Mouse (Mus musculus): ENCODE measurements around the gene Zfp708. TPM values are rescaled to one million over a fixed set of nuclear protein-coding genes. Genes with fewer than 3 reads are reported as not detected.
"Not testable (repeated sequence)": the region's sequence is repeated elsewhere in the genome, so short reads cannot be mapped to it uniquely, and the experiment has no call there.

The Zfp708 gene
- 5.3 and 5.7 TPM in 2 replicates for polyA plus RNA-seq (2015; fragmentation: Nextera tagmentation; extraction: Ambion mirVana)

DNA sequence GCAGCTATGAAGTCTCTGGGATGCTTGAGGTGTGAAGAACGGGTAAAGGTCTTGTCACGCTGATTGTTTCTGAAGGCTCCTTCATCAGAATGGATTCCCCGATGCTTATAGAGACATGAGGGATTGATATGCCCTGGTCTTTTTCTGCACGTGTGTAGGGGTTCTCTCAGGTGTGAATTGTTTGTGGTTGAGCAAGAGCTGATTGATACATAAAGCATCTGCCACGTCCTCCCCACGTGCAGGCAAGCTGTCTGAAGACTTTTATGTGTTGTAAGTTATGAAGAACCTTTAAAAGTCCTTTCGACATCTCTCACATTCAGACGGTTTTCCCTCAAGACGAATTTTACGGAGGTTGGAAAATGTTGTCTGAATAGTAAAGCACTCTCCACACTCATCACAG, at the start of gene Zfp708:
Gene Zfp708, minus strand, starts transcription at position 101 of the 400 bp plus-strand sequence.
- no peak for DNase-seq (ENCODE audit: low spot score)

DNA sequence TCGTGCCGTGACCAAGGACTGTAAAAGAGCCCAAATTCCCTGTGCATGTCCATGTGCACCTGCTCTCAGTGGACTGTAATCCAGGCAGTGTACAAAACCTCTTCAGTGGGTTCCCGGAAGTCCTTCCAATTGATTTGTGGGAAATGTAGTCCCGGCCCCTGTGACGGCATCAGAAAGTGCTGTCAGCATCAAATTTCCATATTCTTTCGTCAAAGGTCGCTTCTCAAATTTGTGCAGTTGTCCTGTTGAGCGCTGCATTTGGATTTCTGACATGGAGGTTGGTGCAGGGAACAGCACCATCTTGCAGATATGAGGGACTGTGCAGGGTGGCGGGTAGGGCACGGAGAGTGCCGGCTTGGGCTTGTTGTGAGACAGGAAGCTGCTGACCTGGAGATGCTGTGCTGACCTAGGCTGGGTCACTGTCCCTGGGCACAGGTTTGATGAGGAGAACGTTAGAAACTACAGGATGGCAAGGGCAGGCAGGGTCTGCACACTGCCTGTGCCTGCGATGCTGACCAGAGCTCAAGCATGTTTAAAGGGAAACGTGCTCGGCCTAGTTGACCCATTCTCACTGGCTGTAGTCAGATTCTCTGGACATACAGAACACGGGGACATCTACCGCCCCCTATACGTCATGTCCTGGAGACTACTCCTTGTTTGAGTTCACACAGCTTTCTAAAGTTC, 30.4 kb upstream of the Zfp708 start:
- DNase-seq (ENCODE audit: low spot score): peak; percentile 86

DNA sequence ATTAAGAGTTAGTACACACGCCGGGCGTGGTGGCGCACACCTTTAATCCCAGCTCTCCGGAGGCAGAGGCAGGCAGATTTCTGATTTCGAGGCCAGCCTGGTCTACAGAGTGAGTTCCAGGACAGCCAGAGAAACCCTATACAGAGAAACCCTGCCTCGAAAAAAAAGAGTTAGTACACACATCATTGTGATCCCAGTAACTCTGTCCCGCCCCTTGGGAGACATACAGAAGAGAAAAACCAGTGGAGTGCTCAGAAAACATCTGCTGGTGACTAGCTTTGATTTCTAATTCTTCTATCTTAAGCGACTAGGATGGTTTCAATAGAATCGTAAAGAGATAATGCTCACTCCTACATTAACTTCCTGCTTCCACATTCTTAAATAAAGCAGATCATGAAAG, 29.7 kb upstream of the Zfp708 start:
- DNase-seq (ENCODE audit: low spot score): not testable (repeated sequence)

DNA sequence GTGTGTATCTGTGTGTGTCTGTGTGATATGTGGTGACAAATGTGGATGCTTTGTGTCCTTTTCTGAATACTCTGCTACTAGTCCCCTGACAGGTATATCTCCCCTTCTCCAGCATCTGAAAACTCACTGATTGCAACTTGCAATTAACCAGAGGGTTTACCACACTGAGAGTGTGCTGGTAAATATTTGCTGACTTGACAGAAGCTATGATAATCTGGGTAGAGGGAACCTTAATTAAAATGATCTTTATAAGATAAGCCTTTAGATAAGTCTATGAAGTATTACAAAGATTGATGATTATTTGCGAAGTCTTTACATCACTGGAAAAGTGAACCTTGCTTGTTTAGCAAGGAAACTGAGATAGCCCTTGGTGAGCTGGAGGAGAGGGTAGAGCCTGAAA, 26.7 kb upstream of the Zfp708 start:
- DNase-seq (ENCODE audit: low spot score): no peak

DNA sequence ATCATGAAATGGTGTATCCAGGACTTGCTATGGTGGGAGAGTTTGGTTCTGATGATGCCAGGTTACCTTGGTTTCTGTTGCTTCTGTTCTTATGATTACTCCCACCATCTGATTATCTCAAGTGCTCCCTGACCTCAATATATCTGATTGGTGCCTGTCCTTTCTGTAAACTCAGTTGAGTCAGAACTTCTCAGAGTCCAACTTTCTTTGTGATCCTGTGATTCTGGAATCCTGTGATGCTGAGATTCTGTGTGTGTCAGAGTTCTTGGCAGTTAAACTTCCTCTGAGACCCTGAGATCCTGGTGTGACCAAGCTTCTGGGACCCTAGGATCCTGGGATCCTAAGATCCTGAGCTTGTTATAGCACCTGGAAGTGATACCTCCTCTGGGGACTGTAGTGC, 23.6 kb upstream of the Zfp708 start, which contains the start of gene Zfp759:
Gene Zfp759, plus strand, starts transcription at position 301 of the 400 bp plus-strand sequence.
- DNase-seq (ENCODE audit: low spot score): not testable (repeated sequence)

DNA sequence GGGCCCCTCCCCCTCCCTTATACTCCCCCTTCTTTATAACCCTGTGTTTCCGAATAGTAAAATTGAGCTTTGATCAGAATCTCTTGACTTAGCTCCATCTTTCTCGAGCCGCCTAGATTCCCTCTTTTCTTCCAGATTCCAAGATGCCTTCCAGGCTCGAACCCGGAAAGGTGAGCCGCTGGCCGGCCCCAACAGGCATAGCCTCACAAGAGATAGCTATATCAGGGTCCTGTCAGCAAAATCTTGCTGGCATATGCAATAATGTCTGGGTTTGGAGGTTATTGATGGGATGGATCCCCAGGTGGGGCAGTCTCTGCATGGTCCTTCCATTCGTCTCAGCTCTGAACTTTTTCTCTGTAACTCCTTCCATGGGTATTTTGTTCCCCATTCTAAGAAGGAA, 18.4 kb upstream of the Zfp708 start, which contains the start of gene Rslcan18:
Gene Rslcan18, minus strand, starts transcription at position 101 of the 400 bp plus-strand sequence.
- DNase-seq (ENCODE audit: low spot score): not testable (repeated sequence)

DNA sequence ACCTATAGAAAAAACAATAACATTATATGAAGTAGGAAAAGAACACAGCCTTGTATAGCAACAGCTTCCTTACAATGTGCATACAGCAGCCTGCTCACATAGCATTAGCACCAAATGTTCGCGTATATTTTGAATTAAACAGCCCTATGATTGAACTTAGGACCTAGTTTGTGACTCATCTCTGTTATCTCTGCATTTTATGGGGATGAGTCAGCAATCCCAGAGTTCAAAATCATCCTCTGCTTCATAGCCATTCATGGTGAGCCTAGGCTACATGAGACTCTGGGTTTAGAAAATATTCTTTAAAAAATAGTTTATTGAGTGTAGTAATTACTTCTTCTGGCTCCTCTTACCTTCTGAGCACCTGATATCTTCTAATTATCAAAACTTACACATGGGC, 15.5 kb upstream of the Zfp708 start:
- no peak for DNase-seq (ENCODE audit: low spot score)

DNA sequence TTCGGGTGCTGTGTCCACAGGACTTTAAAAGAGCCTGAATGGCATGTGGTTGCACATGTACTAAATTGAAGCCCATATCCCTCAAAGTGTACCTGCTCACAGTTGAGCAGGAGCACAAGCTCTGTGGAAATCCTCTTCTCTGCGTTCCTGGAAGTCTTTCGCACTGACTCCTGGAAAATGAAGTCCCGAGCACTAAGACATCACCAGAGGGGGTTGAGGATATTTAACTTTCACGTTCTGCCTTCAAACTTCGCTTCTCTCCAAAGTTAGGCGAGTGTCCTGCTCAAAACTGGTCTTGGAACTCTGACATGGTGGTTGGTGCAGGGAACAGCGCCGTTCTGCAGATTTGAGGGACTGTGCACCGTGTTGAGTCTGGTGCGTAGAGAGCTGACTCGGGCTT, 14.3 kb upstream of the Zfp708 start:
- no peak for DNase-seq (ENCODE audit: low spot score)

DNA sequence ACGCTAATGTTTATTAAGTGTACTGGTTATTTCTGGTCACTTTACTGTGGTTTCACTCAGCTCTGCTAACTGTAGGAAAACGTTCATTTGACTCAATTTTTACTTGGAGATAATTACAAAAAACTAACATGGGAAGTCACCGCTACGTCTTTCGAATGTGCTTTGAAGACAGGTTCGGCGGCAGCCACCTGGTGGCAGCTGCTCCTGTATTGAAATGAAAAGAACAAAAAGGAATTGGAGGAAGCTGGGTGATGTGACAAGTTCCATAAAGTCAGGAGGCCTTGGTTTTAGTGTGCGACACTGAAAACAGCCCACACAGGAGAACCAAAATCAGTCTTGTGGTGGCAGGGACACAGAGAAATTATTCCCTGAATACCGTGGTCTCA, 11.0 kb upstream of the Zfp708 start:
- no peak for DNase-seq (ENCODE audit: low spot score)

DNA sequence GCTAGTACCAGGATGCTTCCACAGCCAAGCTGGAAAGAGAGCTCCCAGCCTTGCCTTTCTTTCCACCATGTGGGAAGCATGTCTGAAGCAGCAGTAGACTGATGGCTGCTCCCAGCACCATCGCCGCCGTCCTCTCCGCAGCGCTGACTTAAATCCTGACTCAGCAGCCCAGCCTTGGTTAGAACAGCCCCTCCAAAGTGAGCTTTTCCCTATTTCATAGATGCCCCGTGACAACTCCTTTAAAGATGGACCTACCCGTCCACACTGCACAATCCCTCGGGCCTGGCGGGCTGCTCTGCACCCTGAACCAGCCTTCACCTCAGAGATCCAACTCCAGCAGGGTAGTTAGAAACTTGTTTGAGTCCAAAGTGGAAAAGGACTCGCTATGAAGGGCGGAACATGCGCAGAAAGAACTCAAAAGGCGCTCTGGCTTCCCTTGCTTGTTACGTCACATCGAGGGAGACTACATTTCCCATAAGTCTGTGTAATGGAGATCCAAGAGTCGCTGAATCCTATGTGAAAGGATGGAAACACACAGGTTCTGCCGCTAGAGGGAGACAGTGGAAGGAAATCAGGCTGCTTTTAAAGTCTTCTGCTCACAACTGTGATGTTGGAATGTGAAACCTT, 10.5 kb upstream of the Zfp708 start, which contains the start of gene Gm28557:
Gene Gm28557, minus strand, starts transcription at position 411 of the 627 bp plus-strand sequence.
- DNase-seq (ENCODE audit: low spot score): peak; percentile 96

DNA sequence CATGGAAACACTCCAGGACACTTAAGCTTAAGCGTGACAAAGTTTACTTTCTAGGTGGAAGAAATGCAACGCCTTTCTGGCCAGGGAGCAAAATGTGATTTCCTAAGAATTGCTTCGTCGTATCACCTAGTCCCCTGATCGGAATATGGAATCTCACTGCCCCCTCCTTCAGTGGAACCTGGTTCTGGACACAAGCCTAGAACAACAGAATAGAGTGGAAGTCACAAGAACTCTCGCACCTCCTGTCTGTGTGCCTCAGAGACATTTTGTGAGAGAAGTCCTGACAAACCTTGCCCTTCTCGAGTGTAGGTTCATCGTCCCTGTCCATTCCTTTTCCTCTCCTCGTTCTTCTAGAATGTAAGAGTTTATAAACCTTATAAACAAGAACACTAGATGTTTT, 9.9 kb upstream of the Zfp708 start:
- no peak for DNase-seq (ENCODE audit: low spot score)

DNA sequence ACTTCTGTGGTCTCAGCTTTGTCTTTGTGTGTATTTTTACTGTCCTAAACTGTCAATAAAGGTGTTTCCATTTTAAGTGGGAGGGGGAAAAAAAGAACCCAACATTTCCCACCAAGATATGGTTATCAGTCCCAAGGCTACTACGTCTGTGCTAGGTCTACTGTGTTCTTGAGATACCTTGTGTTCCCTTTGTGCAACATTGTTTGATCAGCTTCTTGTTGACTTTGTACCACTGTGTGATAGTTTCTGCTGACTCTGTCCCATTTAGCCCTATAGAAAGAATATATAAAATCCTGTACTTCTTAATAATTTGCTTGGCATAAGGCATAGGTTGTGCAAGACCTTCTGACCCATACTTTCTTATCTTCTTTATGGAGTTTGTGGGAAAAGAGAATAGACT, 7.6 kb downstream of the Zfp708 start:
- no peak for DNase-seq (ENCODE audit: low spot score)

DNA sequence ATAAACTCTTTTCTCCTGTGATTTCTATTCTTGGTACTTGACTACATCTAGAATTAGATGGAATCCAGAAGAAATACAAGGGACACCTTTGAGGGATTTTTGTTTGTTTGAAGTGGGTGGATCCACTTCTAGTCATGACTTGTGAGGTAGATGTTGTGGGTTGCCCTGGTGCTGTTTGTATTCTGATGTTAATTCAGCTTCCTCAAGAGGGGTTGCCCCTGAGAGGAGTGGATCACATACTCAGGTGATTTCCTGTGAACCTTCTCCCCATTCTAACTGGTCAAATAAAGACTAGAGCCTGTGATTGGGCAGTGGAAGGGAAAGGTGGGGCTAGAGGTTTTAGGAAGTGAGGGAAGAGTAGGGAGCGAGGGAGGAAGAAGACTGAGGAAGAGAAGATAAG, 15.8 kb downstream of the Zfp708 start:
- DNase-seq (ENCODE audit: low spot score): no peak

DNA sequence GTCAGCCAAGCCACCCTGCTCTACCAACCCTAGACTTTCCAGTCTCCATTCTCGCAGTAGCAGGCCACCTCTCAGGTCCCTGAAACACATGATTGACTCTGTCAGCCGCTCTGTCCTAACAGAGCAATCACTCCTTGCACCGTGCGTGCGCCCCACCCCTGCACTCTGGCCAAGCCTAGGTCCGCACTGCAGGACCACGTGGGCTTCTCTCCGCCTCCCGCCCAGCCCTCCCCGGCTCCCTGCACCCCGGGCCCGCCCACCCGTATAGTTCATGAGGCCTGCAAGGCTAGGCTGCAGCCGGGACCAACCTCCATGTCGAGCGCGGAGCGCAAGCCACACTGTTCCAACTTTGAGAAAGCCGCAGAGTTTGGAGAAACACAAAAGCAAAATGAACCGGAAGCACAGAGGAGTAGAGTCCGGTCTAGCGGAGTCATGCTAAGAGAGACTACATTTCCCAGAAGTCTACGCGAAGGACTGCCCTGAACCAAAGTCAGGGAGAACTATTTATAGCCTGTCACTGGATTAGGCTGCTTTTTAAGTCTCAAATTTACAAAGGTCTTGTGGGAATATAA, 16.5 kb downstream of the Zfp708 start:
- DNase-seq (ENCODE audit: low spot score): peak; percentile 75

DNA sequence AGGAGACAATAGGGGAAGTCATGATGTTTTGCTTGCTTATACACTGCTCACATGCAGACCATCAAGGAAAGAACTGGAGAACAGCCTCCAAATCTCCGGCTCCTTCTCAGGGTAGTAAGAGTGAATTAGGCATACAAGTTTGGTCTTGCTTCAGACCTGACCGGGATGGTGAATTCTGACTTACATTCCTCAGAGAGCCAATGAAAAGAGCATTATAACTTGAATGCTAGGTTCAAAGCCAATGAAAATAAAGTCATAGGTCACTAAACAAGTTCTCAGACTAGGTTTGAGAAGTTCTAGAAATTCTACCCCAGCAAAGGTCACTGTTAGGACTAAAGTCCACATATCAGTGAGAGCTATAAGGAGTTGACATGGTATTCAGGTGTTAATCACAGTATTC, 20.5 kb downstream of the Zfp708 start:
- no peak for DNase-seq (ENCODE audit: low spot score)

DNA sequence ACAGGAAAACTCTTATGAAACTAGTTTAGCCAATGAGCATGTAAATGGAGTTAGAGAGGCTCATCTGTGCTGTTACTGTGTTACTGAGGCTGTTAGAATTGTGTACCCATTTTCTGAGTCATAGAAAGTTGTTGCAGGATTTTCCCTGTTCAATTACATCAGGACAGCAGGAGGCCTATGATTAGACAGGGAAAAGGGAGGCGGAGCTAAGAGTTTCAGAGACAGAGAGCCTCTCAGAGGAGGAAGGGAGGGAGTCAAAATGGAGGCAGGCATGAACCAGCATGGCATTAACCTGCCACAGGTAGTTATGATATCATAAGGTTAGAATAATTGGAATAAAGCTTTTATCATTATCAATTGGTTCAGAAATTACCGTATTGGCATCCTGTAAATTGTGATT, 25.0 kb downstream of the Zfp708 start:
- DNase-seq (ENCODE audit: low spot score): no peak

DNA sequence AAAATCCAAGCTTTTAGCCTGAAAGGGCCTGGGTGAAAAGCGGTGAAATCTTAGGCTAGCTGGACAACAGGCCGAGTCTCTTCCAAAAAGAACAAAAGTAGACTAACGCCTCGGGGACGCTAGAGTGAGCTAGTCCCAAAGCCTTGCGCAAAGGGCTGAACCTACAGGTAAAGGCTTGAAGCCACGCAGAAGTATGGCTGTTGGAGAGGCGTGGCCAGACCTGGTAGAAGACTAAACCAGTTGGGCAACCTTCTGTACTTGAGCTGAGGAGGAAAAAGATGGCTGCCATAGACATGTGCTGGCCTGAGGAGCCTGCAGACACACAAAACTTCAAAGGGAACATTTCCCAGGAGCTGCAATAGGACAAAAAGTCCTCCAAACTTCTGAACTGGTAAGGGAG, 32.4 kb downstream of the Zfp708 start:
- no peak for DNase-seq (ENCODE audit: low spot score)

DNA sequence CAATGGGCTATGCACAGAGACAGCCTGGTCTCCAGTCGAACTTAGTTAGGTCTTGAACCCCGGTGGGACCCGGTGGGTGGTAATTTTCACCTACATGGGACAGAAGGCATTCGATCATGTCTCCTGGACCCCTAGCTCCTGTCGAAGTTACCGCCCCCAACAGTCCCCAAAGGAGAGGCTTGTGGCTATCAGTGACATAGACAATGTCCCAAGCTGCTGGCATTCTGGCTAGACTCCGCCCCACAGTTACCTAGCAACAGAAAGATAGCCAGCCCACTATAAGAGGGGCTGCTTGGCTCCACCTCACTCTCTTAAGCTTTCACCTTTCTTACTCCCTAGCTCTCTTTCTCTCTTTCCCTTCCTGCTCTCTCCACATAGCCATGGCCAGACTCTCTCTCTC, 35.3 kb downstream of the Zfp708 start:
- DNase-seq (ENCODE audit: low spot score): no peak

DNA sequence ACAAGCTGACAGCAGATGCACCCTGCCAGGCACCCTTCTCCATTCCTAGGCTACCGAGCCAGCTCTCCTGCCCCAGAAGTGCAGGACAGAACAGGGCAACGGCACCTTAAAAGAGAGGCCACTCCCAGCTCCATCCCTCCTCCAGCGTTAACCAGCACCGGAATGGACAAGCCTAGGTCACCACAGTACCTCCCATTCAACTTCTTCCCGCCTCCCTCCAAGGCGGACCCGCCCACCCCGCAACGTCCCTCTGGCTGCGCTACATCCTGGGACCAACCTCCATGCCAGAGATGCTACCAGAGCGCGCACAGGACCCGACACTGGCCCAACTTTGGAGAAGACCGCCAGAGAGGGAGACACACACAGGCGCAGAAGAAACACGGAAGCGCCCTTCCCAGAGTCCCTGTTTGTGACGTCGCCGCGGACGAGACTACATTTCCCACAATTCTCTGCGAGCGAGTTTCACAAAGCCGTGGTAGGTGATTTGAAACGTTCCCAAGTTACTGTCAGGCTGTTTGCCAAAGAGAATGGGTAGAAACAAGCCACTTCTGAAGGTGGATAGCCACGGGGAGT, 36.9 kb downstream of the Zfp708 start, which contains the start of gene Zfp712:
Gene Zfp712, minus strand, starts transcription at position 385 of the 573 bp plus-strand sequence.
- peak; percentile 88 for DNase-seq (ENCODE audit: low spot score)

DNA sequence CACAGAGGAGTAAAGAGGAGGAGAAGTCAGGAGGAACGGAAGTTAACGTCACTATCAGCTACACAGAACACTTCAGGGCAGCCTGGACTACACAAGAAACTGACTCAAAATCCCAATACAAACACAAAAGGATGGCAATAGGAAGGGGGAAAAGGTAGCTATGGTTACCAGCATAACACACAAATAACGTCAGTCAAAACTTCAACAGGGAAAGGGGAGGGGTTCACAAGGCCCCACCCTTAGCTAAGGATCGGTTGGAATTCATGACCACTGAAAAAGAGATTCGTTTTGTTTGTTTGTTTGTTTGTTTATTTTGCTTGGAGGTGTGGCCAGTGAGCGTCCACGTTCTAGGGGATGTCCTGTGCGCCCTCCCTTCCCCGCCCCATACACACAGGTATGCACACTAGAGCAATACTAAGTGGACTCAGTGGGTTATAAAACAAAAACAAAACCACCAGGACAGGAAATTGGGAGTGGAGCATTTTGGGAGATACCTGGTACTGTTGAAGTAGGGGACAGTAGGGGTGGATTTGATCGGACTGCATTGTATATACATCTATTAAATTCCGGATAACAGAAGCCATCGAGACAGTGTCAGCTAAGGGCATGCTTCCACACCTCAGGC, 37.5 kb downstream of the Zfp708 start:
- no peak for DNase-seq (ENCODE audit: low spot score)
